Mouse (Mus musculus): ENCODE data around the gene Mcoln2.

Mcoln2 gene

DNA sequence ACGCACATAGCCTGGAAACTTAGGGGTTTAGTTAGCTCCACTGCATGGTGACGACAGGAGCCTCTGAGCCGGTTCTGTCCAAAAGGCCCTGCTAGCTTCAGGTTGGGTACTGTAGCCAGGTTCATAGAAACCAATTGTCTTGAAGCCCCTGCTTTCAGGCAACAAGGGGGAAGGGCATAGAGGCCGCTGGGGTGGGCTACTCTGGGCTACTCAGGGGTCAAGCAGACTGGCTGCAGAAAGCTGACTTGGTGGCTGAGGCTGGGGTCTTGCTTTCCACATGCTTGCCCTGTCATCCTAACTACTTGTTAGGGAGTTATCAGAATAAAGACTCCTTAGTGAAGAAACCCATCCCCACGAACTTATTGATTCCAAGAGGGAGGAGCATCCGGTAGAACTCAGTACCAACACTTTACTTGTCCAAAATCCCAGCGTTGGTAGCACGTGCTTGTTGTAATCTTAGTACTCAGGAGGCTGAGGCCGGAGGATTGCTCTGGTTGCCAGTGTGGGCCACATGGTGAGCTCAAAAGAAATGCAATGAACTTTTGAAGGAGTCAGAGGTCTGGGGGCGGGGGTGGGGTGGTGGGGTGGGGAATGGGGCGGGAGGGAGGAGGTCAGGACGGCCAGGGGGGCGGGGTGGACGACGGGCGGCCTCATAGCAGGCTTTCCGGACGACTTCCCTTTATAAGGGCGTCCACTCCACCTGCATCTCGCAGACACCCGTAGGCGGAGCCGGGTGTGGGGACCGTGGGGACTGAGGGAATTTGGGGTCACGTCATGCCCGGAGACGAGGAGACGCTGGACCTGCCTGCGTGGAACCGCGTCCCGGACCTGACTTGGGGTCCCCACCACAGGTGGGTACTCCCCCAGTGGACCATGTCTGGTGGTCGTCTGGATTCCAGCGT is at the start of gene Mcoln2:
TSS of gene Mcoln2 (plus strand) at position 678 of the 902 bp plus-strand sequence.
- peak; percentile 23 for DNase-seq

DNA sequence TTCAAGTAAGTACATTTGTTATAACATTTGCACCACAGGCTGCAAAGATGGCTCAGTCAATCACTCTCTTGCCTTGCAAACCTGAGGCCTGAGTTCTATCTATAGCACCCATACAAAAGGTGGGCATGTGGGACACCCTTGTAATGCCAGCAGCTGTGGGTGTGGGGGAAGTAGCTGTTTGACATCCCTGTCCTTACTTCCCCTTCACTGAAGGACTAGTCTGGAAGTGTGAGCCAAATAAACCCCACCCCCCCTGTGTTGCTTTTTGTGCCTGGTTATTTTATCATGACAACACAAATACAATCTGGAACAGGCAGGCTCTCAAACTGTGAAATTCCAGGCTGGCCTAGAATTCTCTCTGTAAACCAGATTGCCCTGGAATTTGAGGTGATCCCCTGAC is 49.7 kb upstream of the Mcoln2 start:
- no peak for DNase-seq

DNA sequence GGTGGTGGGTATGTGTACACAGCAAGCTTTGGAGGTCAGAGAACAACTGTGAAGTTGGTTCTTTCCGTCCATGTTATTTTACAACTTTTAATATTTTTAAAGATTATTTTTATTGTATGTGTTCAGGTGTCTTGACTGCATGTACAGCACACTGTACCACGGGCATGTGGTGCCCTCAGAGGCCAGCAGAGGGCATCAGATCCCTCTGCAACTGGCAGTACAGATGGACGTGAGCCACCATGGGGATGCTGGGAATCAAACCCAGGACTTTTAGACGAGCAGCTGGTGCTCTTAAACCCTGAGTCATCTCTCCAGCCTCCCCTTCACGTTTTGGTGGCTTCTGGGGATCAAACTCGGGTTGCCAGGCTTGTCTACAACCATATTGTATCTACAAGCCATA is 47.6 kb upstream of the Mcoln2 start:
- DNase-seq = no peak

DNA sequence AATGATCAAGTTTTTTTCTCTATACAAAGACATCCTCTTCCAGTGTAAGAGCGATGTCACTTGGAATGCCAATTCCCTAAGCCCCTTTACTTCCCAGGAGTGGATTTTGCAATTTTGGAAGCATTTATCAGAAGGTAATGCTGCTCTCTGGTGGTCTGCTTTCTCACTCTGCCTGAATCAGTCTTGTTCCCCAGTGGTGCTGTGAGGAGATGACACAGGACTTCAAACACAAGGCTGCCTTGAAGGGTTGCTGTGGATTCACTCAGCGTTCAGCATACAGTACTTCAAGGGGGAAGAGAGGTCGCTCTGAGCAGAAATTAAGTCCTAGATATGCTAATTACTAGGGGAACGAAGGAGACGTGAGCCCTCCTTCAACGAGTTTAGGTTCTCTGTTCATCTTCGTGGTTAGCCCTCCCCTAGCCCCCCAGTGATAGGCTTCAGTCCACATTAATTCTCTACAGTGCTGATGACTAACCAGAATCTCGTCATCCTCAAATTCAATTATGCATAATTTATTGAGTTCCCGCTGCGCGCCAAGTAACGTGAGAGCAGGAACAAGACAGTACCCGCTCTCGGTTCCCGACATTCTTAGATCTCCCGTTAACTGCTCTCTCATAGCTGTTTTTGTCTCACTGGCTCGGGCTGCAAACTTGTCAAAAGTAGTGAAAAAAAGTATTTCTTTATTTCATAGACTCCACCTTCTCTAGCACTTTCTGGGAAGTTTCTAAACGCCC is 42.4 kb upstream of the Mcoln2 start:
- DNase-seq = peak; percentile 75

DNA sequence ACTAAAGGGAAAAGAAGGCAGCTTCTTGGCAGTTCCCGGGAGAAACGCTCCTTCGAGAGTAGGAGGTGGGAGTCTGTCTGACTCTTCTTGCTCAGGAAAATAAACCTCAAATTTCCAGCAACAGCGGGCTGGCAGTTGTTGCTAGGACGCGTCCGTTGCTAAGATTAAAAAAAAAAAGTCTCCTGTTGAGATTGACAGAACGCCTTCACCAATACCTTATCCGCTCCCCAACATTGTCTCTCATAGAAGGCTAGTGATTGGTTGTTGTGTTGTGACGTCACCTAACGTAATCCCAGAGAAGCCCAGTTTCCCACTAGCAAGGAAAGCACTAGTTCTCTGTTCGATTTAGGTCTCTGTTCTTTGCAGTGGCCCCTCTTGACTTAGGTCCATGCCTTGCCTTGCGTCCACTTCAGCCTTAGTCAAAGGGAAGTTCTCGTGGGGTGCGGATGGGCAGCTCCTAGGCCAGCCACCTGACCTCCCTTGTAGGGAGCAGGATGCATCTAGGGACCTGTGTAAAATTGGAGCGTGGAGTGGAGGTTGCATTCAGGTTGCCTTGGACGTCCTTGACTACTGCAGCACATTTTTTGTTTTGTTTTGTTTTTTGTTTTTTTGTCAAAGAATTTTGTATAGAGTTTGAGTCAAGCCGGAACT is 41.6 kb upstream of the Mcoln2 start, which contains the start of gene Wdr63:
TSS of gene Wdr63 (minus strand) at position 210 of the 651 bp plus-strand sequence.
- DNase-seq = peak; percentile 92

DNA sequence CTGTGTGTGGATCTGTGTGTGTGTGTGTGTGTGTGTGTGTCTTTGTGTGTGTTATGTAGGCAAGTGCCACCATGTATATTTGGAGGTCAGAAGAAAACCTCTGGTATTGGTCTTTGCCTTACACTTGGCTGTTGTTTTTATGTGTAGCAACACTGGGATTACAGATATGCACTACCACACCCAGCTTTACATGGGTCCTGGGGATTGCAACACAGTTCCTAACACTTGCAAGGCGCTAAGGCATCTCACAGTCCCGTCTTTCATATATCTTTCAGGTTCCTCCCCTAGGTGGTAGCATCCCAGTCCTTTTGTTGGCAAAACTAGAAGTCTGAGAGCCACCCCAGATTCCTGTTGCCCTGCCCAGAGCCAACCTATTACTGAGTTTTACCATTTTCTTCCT is 40.7 kb upstream of the Mcoln2 start:
- no peak for DNase-seq

DNA sequence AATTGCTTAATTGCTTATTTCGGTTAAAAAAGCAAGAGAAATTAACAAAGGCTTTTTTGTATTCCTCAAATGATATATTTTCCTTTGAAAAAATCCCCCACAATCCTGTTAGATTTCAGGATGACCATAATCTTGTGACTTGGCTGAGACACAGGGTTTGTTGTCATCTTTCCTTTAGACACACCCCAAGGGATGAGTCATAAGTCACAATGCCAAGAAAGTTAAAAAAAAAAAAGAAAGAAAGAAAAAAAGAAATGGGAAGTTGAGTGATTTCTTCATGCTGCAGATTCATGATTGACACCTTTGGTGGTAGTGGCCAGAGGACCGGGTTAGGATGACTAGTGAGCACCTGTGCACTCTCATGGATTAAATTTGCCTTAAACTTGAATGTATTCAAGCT is 39.3 kb upstream of the Mcoln2 start:
- no peak for DNase-seq

DNA sequence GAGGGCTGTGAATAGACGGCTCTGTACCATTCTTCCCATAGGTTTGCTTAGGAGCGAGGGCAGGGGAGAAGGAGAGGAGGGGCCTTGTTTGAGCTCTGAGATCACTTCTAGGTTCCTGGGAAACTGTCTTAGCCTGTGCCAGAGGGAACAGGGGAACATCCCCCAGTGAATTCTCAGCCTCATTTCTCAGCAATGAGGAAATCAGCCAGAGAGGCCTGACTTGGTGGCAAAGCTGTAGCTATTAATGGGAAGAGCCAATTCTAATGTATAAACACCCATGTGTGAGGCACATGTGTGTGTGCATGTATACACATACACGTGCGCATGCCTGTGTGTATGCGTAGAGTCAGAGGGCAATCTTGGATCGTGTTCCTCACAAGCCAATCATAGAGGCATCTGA is 38.7 kb upstream of the Mcoln2 start:
- DNase-seq = no peak

DNA sequence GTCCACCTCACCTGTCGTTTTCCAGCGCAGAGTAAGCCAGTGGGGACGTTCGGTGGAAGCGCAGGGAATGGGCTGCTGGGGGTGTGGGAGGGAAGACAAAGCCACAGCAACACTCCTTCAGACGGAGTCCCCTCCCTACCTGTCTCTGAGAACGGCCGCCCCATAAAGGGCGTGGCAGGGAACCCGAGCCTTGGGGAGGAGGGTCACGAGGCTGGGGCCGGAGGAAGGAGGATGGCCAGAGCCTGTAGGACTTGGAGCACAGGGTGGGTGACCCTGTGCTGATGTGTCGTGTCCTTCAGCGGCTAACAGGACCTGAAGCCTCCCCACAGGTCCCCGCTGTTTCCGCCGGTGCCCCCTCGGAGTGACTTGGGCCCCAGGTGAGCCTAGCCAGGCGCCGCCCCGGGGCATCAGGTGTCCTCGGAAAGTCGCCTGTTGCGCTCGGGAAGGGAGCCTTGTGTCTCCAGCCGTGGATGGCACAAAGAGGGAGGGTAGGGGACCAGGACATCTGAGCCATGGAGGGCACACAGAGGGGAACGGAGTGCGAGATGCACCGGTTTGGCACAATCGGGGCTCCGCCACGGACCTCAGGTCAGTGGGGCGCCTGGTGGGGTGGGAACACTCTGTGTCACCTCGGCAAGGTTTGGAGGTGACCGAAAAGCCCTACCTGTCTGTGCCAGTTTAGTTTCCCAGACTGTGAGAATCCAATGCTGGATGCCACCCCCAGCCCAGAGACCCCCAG is 32.2 kb upstream of the Mcoln2 start, which contains the start of gene Mcoln3:
TSS of gene Mcoln3 (plus strand) at position 193 of the 739 bp plus-strand sequence.
- DNase-seq = peak; percentile 11

DNA sequence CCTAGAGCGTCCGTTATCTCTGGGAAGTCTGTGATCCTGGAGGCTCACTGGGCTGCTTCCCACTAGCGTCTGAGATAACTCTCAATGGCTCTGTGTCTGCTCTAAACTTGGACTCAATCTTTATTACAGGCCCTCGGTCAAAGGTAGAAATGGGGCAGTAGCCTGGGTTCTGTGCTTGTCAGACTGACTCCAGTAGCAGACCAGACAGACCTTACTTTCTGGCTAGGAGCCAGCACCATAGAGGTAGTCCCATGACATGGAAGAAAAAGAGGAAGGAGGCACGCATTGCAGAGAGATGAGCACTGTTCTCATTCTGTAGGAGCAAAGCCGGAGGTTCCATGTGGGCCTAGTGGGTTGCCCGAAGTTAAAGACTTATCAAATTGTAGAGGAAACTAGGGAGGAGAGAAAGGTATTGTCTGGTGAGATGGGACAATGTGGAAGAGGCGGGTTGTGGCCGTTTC is 31.6 kb upstream of the Mcoln2 start:
- no peak for DNase-seq

DNA sequence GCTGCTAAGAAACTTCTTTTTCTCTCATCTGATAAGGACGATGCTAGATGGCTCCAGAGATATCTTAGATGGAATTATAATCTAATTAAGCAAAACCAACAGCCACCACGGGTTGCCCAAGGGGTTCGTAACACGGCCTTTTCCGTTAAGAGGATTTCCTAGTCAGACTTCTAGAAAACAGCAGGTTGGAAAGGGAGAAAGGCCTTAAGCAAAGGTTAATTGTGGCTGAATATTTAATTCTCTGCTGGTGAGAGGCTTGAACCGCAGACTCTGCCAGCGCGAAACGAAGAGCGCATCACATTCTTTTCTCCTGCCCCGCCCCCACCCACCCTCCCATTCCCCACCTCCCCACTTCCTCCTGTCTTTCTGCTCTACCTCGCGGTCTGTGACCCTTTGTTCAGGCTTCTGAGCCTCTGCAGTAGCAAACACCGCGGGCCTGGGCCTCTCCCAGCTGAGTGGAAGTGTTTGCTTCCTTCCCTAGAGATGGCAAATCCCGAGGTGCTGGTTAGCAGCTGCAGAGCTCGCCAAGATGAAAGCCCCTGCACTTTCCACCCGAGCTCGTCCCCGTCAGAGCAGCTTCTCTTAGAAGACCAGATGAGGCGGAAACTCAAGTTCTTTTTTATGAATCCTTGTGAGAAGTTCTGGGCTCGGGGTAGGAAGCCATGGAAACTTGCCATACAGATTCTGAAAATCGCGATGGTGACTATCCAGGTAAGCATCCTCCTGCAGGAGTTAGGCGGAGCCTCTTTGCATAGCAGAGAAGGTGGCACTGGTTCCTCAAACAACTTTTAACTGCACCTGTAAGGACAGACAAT is 28.1 kb upstream of the Mcoln2 start:
- peak; percentile 72 for DNase-seq

DNA sequence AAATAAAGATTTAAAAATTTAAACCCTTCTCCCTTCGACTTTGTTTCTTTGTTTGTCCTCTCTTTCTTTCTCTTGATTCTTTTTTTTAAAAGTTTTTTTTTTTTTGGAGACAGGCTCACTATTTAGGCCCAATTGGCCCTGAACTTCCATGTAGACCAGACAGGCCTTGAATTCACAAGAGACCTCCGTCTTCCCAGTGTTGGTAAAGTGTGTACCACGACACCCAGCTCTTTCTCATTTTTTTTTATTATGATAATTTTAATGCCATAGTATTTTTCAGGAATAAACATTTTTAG is 27.6 kb upstream of the Mcoln2 start:
- DNase-seq = no peak

DNA sequence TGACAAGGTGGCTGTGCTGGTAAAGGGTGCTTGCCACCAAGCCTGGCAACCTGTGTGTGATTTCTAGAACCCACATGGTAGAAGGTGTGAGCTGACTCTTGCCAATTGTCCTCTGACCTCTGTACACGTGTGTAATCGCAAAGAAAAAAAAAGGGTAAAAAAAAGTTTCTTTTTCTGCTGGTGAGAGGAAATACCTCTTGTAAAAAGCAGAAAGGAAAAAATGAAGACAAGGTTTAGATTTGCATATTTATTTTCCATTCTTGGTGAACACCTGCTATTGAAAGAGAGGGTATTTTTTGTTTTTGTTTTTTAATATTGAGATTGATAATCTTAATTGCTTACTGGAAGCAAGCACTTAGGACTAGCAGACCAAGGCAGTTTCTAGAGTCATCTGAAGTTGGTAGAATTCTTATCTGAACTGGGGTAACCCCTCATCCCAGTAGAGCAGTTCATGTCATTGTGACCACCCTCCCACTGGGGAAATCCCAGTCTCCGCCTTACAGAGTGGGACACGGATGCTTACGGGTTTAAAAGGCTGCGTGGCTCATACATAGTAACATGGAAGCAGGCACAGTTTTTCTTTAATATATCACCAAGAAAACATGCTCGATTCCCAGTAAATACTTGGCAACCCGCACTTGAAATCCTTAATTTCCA is 26.7 kb upstream of the Mcoln2 start:
- DNase-seq = no peak

DNA sequence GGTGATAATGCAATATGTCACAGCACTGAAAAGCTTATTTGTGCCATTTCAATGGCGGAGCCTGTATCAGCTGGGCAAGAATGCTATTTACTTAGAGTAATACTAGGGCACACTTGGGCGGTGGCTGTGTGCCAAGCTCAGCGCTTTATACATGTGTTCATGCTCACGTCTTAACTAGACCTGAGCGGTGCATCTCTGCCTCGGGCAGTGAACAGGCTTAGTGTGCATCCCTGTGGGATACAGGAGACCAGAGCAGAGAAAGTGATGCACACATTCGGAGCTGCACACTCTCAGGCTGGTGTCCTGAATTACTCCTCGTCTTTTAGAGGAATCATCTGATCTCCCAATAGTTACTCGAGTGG is 26.2 kb upstream of the Mcoln2 start:
- no peak for DNase-seq

DNA sequence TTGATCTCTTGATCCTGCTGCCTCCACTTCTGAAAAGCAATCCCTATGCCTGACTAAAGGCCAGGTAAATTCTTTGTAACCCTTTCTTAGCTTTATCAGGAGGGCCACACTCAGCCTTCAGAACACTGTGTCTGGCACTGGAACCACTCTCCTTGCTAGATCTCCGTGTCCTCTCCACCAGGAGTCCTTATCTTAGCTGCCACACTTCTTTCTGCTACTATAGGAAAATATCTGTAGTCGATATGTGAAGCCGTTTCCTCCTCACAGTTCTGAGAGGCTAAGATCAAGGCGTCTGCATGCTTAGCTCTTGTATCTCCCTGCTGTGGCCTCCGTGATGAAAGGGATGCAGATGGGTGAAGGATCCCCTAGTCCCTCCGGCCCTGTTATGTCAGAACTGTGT is 22.4 kb upstream of the Mcoln2 start:
- DNase-seq = no peak

DNA sequence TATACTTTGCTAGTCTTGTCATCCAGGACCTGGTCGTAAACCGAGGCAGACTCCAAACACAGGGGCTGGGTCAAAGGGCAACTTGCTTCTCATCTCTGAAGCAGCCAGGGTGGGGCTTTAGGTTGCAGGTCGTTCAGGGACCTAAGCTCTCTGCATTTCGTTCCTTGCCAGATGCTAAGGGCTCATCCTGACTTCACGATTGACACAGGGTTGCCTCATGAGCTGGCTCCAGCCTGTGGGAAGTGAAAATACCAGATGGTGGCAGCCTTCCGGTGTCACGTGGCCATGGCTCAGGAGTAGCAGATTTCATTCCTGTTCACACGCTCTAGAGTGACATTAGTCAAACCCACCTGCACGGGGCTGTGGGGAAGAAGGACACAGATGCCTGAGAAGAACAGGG is 14.8 kb upstream of the Mcoln2 start:
- no peak for DNase-seq

DNA sequence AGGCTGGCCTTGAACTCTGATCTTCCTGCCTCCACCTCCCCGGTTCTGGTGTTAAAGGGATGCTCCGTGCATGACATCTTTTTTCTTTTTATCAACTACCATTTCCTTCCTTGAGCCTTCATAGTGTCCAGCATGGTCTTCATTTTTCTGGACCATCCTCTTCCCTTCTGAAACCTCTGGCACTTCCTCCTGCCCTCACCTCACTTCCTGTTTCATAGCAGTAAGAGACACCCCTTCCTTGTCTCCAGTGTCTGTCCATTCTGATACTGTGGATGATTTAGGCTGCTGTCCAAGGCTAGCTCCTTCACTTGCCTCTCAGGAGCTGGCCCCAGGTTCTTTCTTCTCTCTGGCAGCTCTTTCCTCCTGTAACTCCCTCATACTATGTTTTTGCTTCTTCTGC is 14.2 kb upstream of the Mcoln2 start:
- DNase-seq = no peak

DNA sequence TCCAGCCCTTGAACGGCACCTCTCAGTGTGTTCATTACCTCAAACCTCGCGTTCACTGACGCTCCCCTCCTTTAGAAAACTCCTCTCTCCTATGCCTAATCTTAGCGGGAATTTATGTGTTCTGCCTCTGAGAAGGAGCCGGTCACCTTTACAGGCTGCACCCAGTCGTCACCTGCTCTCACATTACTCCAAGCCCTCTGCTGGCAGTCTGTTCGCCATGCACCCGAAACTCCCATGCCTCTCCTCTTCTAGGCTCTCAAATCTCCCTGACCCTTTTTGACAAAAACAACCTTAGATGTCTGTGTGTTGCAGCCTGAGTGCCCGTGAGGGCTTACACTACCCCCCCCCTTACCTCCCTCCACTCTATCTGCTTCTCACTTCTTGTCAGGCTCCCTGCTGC is 13.2 kb upstream of the Mcoln2 start:
- DNase-seq = no peak

DNA sequence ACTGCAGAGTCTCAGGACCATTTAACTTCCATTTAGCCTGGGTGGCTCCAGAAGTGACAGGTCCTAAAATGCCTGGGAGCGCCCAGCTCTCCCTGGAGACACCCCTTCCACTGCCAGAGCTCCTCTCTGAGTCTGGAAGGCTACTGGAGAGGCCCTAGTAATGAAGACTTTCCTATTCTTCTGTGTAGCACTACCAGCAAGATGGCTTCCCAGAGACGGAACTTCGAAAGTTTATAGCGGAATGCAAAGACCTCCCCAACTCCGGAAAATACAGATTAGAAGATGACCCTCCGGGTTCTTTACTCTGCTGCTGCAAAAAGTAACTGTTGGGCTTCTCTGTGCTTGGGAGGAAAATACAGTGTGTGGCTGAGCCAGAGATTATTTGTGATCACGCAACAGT is 9.4 kb upstream of the Mcoln2 start:
- DNase-seq = no peak

DNA sequence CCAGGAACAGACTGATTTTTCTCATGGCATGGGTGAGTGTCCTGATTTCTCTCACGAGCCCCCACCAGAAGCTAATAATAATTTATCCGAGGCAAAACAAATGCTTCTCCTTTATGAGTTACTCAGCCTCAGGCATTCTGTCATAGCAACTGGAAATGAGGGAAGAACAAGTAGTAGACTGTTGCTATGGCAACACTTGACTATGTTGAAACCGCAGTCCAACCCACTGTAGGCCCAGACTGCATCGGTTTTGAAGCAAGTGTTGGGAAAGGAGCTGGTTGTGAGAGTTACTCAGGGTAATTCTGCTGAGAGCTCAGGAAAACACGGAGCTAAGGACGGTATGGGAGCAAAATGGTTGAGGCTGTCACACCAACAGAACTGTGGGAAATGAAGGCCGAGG is 7.1 kb upstream of the Mcoln2 start:
- DNase-seq = no peak

DNA sequence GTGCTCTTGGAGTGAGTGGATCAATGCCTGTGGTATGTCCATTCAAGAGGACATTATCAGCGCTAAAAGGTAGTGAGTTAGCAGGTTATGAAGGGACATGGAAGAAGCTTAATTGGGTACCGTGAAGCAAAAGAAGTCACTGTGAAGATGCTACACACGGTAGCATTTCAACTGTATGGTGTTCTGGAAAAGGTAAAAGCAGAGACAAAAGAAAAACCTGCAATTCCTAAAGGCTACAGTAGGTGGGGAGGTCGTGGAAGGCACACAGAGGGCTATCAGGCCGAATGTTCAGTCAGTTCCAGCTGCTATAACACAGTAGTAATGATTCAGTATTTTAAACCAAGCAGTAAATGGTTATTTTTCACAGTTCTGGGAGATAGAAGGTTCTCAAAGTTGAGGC is 4.1 kb upstream of the Mcoln2 start:
- no peak for DNase-seq

DNA sequence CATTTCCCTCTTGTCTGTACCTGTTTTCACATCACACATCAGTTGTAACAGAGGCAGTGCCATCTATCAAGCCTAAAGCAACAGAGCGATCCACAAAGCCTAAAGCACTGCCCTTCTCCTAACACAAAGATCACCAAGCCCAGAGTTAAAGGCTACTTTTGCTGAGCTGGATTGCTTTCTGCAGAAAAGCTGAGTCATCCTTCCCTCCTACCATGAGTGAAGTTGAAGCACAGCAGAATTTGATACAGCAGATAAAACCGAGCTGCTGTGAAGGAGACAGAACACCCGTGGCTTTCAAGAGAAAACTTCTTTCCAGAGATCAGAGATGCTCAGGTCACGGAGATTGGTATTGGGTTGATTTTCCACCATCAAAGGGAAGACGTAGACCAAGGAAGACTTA is 3.5 kb upstream of the Mcoln2 start:
- DNase-seq = no peak

Data from embryo, embryonic 11 days (tissue).